Mouse (Mus musculus) ES-E14 (cell line): ENCODE results near the gene Tbx6. TPM values are rescaled to one million over a fixed set of nuclear protein-coding genes. Genes with fewer than 3 reads are reported as not detected.

Source experiments
- DNase-seq: peaks from one replicate; pipeline ENCODE4 v3.0.0-alpha.2; 2013; ENCODE audit warnings: low read depth, low spot score
- H3K27ac ChIP-seq: 2 replicates; pipeline ENCODE4 v1.5.1; 2012; ENCODE audit warnings: low read depth, mild to moderate bottlenecking, low read length, moderate library complexity, mixed read lengths; ENCODE audit not compliant: poor library complexity, insufficient read depth, severe bottlenecking
- H3K36me3 ChIP-seq: 2 replicates; pipeline ENCODE4 v1.6.1; 2012; ENCODE audit warnings: mild to moderate bottlenecking, low read length, moderate library complexity, mixed read lengths; ENCODE audit not compliant: control insufficient read depth, poor library complexity, insufficient read depth, severe bottlenecking
- H3K4me1 ChIP-seq, 2 experiments: fragments of 150-350 bp in 1 of 2; sonication (generic) in 1 of 2; 2 replicates each; pipeline ENCODE4 v1.6.1; 2012; ENCODE audit warnings: low read length in 2 of 2, mild to moderate bottlenecking in 1 of 2, mixed read lengths in 1 of 2; ENCODE audit not compliant: control insufficient read depth in 2 of 2, insufficient read depth in 2 of 2, poor library complexity in 1 of 2
- H3K4me3 ChIP-seq, 2 experiments: fragments of 150-350 bp in 1 of 2; sonication (generic) in 1 of 2; 2 replicates each; pipeline ENCODE4 v1.5.1; 2012; ENCODE audit warnings: low read length in 2 of 2, low read depth in 1 of 2, mild to moderate bottlenecking in 1 of 2, mixed read lengths in 1 of 2; ENCODE audit not compliant: insufficient read depth in 1 of 2, poor library complexity in 1 of 2, severe bottlenecking in 1 of 2
- H3K9ac ChIP-seq: 2 replicates; pipeline ENCODE4 v1.6.1; 2012; ENCODE audit warnings: low read depth, mild to moderate bottlenecking, low read length, mixed read lengths; ENCODE audit not compliant: poor library complexity, insufficient read depth, severe bottlenecking
- H3K9me3 ChIP-seq: fragments of 150-350 bp; sonication (generic); 2 replicates; pipeline ENCODE4 v1.6.1; 2012; ENCODE audit warnings: low read depth, mild to moderate bottlenecking, low read length; ENCODE audit not compliant: control insufficient read depth, insufficient read depth
- CHD2 ChIP-seq: IDR thresholded peaks from 2 replicates; pipeline ENCODE4 v1.6.1; 2014; ENCODE audit warnings: mild to moderate bottlenecking, low read depth, low read length, inconsistent platforms
- HCFC1 ChIP-seq: IDR thresholded peaks from 2 replicates; pipeline ENCODE4 v1.6.1; 2012; ENCODE audit warnings: low read length, inconsistent platforms, borderline replicate concordance; ENCODE audit not compliant: insufficient read depth
- MAFK ChIP-seq: IDR thresholded peaks from 2 replicates; pipeline ENCODE4 v1.6.1; 2014; ENCODE audit warnings: mild to moderate bottlenecking, low read depth, low read length, inconsistent platforms; ENCODE audit not compliant: insufficient read depth
- ZC3H11A ChIP-seq: IDR thresholded peaks from 2 replicates; pipeline ENCODE4 v1.6.1; 2012; ENCODE audit warnings: low read depth, mild to moderate bottlenecking, inconsistent platforms, low read length, borderline replicate concordance
- ZNF384 ChIP-seq: IDR thresholded peaks from 2 replicates; pipeline ENCODE4 v1.6.1; 2012; ENCODE audit warnings: low read depth, low read length, inconsistent platforms
- in situ Hi-C, 2 experiments: fragments of 600-800 bp; cut with MboI; formaldehyde crosslinking; loops; one replicate each; pipeline ENCODE4 v1.15.1; 2025; ENCODE audit warnings: low sequenced_read_pairs in 2 of 2, inconsistent platforms in 1 of 2; ENCODE audit not compliant: unreplicated experiment in 2 of 2
- total RNA-seq: library from RNA; depleted of rRNA; stranded (reverse); fragments of 300-350 nt; gene quantifications from 2 replicates; pipeline ENCODE4 v1.2.3, GENCODE M21; 2012

Gene Tbx6
- total RNA-seq, 1 experiment = 0.89 TPM

- H3K4me3 ChIP-seq = peak overlapping the region; percentile 55 to 87
- peaks cover 5 to 15% of the 10 kb centered on the region in 2 experiments; a peak in 3 of 4 replicates for H3K4me1 ChIP-seq
- H3K36me3 ChIP-seq = peaks cover 3% of the 10 kb centered on the region; the same call in 1 of the 2 replicates
- H3K9me3 ChIP-seq = no peaks in the 10 kb centered on the region
- peak overlapping the region; percentile 94 for H3K9ac ChIP-seq
- no peak overlapping the region for H3K27ac ChIP-seq
- DNase-seq = peak; percentile 68
- in situ Hi-C loops = no loop called here
- no peak for TF ChIP-seq MAFK
- 0 out of 2 replicates have a peak, but pooled peaks have one; percentile 58 for TF ChIP-seq HCFC1
- no peak for TF ChIP-seq ZNF384
These were observed 27.6 kb downstream of the Tbx6 start for GRCm38 (mm10) chr7:126808703-126809455.

DNA sequence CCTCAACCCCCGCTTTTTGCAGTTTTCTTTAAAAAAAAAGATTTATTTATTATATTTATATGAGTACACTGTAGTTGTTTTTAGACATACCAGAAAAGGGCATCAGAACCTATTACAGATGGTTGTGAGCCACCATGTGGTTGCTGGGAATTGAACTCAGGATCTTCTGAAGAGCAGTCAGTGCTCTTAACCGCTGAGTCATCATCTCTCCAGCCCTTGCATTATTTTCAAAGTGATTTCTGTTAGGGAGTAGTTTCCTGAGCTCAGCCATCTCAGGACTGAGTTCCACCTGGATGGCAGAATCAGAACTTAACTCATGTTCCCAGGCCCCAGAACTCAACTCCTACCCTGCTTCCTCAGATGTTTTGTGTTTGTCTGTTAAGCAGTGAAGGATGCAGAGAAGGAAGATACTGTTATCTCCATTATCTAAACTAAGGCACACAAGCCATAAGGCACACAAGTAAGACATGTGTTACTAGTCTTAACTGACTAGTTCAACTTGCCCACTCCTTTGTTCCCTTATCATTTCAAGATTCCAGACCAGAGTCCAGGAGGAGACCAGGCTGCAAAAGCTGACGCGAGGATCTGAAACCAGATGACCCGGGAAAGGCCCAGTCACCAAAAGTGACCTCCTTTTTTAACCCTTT is 28.6 kb downstream of the Tbx6 start:
- H3K36me3 ChIP-seq = peaks cover 3% of the 10 kb centered on the region; the same call in 1 of the 2 replicates
- no peak overlapping the region for H3K27ac ChIP-seq
- peak overlapping the region; percentile 22; the same call in 1 of the 2 replicates for H3K9ac ChIP-seq
- no peak for TF ChIP-seq ZC3H11A
- TF ChIP-seq MAFK = peak; percentile 61
- H3K9me3 ChIP-seq = no peaks in the 10 kb centered on the region
- no peak for DNase-seq
- in situ Hi-C loops = no loop called here
- H3K4me1 ChIP-seq = peaks cover 5 to 22% of the 10 kb centered on the region in 2 experiments; a peak in 3 of 4 replicates
- peak overlapping the region; percentile 53 to 87; a peak in 3 of 4 replicates for H3K4me3 ChIP-seq

- no peak for DNase-seq
- TF ChIP-seq CHD2 = no peak
- TF ChIP-seq MAFK = no peak
- TF ChIP-seq HCFC1 = no peak
- no peak for TF ChIP-seq ZNF384
- no peak for TF ChIP-seq ZC3H11A
- in situ Hi-C loops = no loop called here
- Histone ChIP-seq H3K27ac (no peak overlapping the region), H3K4me1 (peaks cover 5 to 16% of the 10 kb centered on the region in 2 experiments; a peak in 3 of 4 replicates), H3K36me3 (no peaks in the 10 kb centered on the region), H3K9me3 (no peaks in the 10 kb centered on the region), H3K4me3 (no peak overlapping the region), H3K9ac (no peak overlapping the region)
These were observed 34.5 kb downstream of the Tbx6 start for GRCm38 (mm10) chr7:126815726-126816222.

- no peak overlapping the region for H3K4me3 ChIP-seq
- in situ Hi-C loops = no loop called here
- TF ChIP-seq CHD2 = no peak
- TF ChIP-seq ZC3H11A = no peak
- TF ChIP-seq MAFK = no peak
- no peak for TF ChIP-seq ZNF384
- no peak for TF ChIP-seq HCFC1
- H3K27ac ChIP-seq = no peak overlapping the region
- no peak for DNase-seq
- H3K9ac ChIP-seq = no peak overlapping the region
- no peaks in the 10 kb centered on the region for H3K36me3 ChIP-seq
- peaks cover 5 to 16% of the 10 kb centered on the region in 2 experiments; a peak in 3 of 4 replicates for H3K4me1 ChIP-seq
- H3K9me3 ChIP-seq = no peaks in the 10 kb centered on the region
These were observed 35.2 kb downstream of the Tbx6 start for GRCm38 (mm10) chr7:126816494-126816893.
